Mouse (Mus musculus) CH12F3 (cell line): ENCODE results near the gene H2-DMb1.

Source experiments
- in situ Hi-C: fragments of 300-500 bp; cut with MboI; formaldehyde crosslinking; loops from 2 replicates; pipeline ENCODE4 v1.14.3; 2020; ENCODE audit warnings: low sequenced_read_pairs

The H2-DMb1 gene

DNA sequence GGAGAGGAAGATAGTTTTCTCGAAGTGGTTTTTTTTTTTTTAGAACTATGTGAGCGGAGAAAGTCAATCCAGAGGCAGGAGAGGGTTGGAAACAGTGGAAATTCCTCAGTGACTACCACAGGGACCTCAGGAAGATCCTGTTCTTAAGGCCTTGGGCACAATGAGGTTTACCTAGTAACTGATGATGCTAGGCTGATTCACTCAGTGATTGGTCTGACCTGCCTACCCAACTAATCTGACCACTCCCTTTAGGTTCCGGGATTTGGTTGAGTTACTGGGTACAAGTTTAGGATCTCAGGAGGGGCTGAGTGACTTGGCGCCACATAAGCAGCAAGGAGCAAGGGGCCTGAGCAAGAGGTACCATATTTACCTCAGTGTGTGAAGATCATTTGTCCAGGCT is at the start of gene H2-DMb1:
H2-DMb1 (plus strand) TSS at position 150 of the 400 bp plus-strand sequence.
- in situ Hi-C loops, result no loop called here

DNA sequence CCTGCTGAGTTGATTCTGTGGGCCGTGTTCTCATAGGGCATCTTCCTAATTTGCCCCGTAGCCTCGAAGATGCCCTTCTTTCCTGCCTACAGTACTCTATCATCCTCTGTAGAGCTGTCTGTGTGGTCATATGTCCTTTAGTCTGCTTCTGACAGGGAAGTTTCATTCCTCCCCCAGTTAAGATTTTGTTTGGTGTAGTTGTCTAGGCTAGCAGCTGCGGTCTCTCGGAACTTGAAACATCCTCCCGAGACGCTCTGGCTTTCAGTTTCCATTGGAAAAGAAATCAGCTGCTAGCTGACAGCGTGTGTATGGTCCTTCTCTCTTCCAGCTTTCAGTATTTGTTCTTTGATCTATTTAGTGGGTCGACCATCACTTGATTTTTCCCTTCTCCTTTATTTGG is 48.1 kb upstream of the H2-DMb1 start:
- in situ Hi-C loops, result no loop called here

DNA sequence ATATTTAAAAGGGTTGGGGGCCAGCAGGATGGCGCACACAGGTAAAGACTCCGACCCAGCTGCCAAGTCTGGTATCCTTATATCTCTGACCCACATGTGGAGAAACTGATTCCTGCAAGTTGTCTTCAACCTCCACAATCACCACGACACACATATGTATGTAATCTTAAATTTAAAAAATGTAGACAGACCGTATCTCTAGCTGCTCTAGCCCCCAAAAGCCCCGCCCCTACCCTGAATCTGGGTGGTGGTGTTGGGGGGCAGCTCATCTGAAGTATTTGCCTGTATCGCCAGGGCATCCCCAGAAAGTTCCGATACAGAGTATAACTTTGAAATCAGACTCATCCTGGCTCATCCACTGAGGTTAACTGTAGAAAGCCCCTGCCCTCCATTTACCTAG is 46.3 kb upstream of the H2-DMb1 start:
- in situ Hi-C loops, result no loop called here

DNA sequence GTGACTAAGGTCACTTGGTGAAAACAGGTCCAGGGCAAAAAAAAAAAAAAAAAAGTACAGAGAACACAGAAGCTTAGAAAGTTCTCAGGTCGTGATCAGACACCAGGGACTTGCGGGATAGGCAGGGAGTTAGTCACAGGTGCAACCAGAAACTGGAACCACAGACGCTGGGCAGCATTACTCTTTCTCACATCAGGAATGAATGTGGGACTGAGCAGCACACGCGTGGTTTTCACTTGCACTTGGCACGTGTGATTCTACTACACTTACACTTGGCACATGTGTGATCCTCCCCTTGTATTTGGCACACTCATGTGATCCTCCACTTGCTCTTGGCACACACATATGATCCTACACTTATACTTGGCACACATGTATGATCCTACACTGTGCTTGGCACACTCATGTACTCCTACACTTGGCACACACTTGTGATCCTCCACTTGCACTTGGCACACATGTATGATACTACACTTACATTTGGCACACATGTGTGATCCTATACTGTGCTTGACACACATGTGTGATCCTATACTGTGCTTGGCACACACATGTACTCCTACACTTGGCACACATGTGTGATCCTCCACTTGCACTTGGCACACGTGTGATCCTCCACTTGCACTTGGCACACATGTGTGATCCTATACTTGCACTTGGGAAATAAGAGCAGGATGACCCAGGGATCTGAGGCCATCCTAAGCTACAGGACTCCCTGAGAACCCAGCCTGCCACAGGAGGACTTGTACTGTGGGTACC is 45.6 kb upstream of the H2-DMb1 start:
- in situ Hi-C loops, result no loop called here

DNA sequence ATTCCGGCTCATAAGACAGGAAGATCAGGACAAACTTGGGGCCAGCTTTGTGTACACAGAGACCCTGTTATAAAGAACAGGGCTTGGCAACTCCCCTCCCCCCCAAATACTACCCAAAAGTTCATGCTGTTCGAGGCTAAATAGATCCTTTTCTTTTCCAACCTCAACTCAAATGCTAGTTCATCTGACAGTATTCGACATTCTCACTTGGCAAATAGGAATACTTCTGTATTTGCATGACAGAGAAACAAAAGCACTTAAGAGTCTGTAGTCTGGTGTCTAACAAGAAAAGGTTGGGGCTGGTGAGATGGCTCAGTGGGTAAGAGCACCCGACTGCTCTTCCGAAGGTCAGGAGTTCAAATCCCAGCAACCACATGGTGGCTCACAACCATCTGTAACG is 44.4 kb upstream of the H2-DMb1 start:
- in situ Hi-C loops, result no loop called here

DNA sequence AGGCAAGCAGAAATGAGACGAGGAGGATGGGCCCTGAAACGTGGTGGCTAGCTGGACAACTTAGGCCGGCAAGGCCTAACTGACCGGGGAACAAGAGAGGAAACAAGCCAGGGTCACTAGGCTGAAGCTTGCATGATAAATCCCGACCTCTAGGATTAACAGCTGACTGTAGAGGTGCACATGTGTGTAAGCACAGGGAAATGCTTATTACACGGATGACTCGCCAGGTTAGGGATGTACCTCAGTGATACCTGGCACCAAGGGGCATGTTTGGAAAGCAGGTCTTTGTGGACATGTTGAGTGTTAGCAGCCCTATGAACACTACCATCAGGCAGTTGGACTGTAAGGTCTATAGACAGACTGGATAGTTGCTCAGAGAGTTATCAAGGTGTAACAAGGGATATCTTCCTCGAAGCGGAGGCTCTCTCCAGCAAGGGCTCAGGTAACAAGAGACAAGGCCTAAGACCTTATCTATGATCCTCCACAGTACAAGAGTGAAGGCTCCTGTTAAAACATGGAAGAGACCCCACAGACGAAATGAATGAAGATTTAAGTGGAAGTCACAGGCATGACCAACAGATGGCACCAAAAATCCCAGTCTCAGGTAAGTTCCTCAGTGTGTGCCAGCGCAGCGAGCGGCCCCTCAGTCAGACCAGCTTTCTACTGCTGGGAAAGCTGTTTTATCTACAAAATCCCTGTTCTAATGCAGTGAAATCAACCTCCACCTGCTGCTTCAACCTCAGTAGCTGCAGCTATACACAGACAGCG is 43.6 kb upstream of the H2-DMb1 start:
- in situ Hi-C loops, result no loop called here

DNA sequence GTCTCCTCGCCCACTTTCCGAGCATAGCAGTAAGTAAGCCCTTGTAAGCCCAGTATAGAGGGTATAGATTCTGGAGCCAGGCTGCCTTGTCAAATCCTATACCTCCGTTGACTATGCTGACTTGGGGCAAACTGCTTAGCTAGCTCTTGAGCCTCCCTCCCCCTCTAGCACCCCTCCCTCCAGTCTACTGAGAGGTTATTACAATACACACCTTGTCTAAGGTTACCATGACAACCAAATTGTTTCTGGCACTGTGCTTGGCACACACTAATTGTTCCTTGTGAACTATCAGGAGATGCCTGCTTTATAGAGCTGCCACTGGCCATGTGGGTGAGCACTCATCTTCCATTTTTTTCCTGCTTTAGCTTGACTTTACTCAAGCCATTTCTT is 43.1 kb upstream of the H2-DMb1 start:
- in situ Hi-C loops, result no loop called here

DNA sequence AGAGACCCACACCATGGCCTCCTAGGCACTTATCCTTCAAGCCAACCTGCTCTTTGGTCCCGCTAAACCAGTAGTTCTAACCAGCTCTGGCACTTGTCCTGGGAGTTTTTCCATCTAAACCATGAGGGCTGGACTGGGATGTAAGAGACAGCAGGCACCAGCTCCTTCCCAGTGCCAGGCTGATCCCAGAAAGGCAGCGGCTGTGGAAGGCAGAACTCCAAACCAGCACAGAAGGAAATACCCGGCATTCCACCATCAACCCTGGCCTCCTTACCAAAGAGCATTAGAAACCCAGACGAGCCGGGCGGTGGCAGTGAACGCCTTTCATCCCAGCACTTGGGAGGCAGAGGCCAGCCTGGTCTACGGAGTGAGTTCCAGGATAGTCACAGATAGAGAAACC is 42.6 kb upstream of the H2-DMb1 start:
- in situ Hi-C loops, result no loop called here

DNA sequence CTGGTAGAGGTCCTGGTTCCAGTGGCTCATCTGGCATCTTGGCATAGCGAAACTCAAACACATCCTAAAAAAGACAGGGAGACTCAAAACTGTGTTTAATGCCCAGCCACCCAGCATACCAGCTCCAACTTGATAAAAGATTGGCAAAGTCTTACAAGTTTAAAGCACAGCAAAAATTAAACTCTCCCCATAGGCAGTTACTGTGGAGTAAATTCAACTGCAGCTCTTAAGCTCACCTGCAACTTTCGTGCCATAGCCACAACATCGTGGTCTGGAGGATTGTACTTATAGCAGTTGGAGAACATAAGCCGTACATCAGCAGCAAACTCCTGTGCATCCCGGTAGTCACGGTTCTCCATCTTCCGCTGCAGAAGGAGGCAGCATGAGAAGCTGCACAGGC is 38.8 kb upstream of the H2-DMb1 start:
- in situ Hi-C loops, result no loop called here

DNA sequence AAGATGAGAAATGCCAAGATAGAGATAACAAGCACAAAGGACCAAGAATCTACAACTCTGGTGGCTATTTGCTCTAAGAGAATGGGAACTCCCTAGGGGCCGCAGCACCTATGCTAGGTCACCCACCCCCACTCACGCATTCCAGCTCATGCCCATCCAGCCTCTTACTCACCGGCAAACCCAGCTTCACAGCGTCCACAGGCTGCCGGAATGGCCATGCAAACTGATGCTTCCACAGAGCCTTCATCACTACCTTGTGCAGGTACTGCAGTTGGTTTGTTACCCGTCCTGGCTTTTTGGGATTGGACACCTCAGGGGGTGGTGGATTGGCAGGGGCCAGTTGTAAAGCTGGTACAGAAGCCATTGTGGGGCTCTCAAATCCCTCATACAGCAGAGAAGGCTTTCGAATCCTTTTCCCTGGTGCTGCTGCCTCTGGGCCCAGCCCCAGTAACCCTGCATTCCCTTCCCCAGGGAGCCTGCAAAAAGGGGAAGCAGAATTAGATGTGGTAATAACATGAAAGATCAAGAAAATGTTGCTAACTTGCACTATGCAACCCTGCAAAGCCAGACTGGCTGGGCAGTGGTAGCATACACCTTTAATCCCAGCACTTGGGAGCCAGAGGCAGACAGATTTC is 36.0 kb upstream of the H2-DMb1 start:
- in situ Hi-C loops, result no loop called here

DNA sequence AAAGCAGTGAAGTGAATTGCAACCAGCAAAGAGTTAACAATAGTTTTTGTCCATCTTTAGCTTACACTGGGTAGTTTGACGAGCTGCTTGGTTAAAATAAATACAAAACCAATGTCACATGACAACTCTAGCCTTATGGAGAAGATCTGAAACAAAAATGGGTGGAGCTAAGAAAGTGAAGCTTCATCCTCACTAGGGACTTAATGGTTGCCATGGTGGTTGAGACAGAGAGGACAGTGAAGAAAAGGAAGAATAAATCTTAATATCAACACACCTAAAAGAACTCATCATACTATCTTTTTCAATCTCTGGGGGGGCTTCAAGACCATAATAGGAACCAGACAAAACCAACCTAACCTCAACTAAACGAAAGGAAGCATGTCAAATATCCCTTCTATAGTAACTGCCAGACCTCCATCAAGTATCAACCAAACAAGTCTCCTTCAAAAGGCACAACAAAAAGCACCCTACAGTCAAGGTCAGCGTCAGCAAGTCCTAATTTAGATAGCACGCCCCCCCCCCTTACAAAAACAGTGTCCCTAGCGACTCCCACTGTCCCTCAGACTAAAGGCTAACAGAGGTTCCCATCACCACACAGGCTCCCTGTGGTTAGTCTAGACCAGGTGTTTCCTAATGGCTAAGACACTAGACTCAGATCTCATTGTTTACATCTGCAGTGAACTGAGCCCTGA is 35.3 kb upstream of the H2-DMb1 start:
- in situ Hi-C loops, result no loop called here

DNA sequence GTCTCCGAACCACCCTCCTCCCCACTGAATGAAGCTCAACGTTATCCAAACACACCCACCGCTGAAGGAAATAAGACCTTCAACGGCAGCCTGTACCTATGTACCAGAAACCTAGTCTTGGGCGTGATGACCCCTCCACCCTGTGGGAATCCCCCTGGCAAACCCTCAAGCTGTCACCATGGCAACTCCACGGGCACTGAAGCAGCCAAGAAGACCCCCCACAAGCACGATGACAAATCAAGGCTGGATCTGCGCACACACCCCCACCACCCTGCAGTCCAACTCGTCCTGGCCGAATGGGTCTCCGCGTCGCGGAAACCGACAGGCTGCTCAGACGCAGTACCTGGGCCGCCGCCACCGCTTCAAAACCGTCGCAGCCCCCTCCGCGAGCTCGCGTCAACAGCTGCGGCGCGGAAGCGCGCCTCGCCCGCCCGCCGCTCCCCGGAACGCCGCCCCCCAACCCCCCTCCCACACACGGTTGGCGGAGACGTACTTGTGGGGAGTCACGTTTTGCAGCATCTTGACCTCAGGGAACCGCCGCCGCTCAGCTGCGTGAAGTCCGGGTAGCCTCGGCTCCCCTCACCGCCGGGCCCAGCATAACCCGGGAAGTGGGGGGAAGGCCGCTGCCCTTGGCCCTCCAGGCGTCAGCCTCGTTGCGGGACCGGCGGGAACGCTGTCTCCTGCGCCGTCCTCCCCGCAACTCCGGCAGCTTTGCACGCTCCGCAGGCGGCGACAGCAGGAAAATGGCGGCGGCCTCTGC is 34.6 kb upstream of the H2-DMb1 start:
- in situ Hi-C loops, result no loop called here

DNA sequence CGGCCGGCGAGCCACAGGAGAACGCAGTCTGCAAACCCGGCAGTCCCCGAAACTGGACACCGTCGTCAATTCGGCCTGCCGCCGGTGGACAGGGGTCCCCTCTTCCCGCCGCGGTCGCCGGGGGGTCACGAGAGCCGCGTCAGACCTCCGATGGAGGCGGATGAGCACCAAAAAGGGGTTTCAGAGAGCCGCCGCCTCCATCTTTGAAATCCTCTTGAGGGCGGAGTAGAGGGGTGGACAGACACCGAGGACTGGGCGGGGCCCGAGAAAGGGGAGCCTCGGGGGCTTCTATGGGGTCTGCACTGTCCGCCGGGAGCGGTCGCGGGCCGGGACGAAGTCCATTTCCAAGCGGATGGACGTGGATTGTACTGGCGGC is 34.0 kb upstream of the H2-DMb1 start:
- in situ Hi-C loops, result no loop called here

DNA sequence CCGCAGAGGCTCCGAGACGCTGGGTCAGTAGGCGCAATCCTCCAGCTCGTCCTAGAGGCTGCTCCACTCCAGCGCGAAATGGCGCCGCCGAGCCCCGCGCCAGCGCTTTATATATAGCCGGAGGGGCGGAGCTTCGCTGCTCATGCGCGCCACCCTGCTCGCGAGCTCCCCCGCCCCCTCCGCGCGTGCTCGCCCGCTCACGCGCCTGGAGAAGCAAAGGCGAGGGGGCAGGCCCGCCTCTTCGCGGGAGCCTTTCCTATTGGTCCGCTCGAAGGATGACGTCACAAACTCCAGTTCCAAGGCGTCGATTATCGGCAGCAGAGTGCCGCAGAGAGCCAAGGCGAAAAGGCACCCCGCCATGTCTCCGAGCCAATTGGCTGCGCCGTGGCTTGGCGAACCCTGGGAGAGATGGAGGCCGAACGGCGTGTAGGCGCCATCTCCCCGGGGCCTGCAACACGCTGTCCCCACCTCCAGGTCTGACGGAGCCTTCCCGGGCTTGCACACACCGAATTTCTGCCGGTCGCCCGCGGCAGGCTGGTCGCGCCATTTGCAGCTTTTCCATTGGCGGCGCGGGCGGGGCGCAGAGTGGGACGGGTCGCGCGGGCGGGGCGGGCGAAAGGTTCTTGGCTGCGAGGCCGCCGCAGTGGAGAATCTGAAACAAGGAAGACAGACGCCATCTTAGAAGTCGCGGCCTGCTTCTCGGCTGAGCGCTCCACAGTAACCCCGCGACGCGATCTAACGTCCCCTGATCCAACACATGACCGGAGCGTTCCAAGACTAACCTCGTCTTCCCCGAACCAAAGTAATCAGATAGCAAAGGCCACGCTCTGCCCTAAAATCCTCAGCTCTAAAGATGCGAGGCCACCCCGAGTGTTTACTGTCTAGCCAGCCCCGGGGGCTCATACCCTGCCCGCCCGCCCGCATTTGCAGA is 33.4 kb upstream of the H2-DMb1 start, which contains the start of gene H2-DMa:
H2-DMa (plus strand) TSS at position 293 of the 931 bp plus-strand sequence.
- in situ Hi-C loops, result no loop called here

DNA sequence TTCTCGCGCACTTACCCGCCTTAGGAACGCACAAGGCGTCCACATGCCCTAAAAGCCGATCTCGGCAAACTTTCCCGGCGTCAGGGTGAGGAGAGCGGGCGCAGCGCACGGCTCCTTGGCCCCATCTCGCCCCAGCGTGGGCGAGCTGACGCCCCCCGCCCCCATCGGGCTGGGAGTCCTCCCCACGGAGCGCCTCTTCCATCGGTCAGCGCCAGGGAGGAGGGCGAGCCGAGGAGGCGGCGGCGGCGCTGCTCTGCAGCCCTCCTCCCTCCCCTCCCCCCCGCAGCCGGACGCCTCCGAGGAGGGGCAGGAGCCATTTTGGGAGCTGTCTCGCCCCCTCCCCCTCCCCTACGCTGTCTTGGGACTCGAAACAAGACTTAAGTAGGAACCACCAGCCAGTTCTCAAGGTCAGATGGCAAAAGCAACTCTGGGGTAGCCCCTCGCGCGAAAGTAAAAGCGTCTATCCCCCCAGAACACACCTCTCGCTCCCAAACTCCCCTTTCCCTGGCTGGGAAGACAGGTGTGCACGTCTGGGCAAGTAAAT is 32.6 kb upstream of the H2-DMb1 start:
- in situ Hi-C loops, result no loop called here

DNA sequence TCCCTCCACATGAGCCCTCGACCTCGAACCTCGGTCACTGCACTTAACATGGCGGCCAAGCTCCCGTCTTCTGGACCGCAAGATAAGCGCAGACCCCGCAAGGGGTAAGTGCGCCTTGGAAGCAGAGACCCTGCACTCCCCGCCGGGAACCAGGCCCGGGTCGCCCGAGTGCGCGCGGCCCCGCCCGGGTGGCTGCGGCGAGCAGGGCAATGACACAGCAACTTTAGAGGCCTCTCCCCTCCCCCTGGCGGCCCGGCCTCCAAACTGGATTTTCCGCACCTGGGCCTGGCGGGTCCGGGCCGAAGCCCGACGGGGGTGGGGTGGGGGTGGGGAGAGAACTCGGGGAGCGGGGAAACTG is 32.1 kb upstream of the H2-DMb1 start:
- in situ Hi-C loops, result no loop called here

DNA sequence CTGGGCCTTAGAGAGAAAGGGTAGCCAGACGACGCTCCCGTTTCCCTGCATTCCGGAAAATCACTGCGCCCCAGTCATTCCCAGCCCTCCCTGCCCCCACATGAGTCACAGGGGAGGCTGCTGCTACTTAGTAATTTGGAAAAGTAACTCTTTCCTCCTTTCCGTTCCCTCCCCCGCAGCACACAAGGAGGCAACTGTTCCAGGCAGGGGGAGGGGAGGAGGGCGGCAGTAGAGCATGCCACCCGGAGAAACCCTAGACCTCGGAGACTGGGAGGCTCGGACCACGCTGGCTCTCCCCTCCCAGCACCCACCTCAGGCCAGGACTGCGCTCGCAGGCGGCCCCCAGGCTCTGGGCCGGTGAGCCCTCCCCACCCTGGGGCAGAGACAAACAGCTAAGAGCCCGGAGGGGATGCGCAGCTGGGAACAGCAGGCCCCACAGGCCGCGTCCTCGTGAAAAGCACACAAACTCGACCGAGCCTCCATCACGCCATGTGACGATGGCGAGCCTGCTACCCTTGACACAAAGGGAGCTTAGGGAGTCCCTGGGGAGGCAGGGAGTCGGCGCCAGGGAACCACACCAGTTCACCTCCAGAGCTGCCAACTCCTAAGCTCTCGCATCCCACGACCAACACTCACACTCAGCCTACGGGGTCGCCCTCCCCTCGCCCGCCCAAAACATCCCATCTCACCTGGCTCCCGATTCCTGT is 31.5 kb upstream of the H2-DMb1 start:
- in situ Hi-C loops, result no loop called here

DNA sequence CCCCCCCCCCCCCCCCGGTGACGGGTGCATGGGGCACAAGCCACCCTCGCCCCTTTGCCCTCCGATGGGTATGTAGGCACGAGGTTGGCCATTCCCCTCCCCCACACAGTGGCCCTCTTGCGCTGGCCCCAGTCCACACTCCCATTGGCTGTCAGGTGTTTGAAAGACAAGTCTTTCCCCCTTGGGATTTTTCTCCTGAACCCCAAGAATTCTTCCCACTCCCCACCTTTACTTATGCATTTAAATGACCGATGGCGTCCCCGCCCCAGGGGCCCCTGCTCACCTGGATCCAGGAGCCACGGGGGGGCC is 31.0 kb upstream of the H2-DMb1 start:
- in situ Hi-C loops, result no loop called here
